Mouse (Mus musculus): ENCODE measurements around the gene Iqcj. TPM values are rescaled to one million over a fixed set of nuclear protein-coding genes. Genes with fewer than 3 reads are reported as not detected.

The Iqcj gene
- polyA plus RNA-seq, 1 experiment from 2014 or later: not detected

DNA sequence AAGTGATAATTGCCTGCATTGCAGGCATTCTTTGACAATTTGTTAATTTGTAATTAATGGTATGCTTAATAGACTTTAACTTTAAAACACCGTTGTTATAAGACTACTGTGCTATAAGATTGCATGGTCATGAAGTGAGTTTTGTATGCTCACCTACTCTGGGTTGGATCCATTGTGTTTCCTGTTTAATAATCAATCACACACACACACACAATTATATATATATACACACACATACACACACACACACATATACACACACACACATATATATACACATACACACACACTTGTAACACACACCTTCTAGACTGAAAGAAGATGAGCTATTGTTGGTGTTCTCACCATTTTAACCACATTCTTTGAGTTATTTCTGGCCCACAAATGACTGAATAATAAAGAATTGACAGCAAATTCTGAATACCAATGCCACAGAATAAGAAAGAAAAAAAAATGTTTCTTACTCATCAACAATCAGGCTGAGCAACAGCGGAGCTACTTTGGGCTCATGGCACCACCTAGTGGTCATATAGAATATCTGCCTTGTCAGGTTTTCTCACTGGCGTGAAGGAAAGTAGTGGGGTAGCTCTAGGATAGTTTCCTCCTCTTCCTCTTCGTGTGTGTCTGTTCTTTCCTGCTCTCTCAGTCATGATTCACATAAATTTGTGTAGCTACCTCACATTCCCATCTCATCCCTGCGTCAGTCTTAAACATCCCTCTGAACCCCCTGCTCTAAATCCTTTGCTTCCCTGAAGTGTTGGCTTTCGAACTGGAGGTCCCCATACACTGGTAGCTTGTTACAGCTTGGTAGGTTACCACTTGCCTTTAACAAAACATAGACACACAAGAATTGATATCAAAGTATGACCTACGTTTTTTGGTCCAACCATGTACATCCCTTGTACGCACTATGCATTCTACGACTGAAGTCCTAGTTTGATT, 153.7 kb downstream of the Iqcj start:
- no peak overlapping the region for H3K9ac ChIP-seq (ENCODE audit: low read depth, low read length)
- WGBS (ENCODE audit: insufficient replicate concordance): 47% methylated on average over 9 of the region's 9 CpGs

DNA sequence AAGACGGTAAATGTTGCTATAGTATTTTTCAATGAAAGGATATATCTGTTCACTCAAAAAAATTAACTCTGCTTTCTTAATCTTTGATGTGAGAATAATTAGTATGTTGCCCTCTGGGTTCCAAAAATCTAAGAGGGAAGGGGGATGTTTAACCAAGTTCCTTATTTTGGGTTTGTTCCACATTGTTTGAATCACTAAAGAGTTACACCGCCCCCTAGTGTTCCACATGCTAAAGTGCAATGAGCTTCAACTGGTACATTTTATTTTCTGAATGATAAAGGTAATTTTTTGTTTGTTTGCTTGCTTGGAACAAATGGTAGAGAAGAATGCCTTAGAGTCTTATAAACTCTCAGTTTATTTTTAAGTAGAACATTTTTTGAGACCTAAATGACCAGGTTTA, 161.5 kb downstream of the Iqcj start:
- 48% methylated on average over 2 of the region's 2 CpGs for WGBS (ENCODE audit: insufficient replicate concordance)
- Histone ChIP-seq H3K4me1 (ENCODE audit: control insufficient read depth, insufficient read depth, low read length) (no peaks in the 10 kb centered on the region), H3K4me3 (ENCODE audit: low read depth, low read length) (no peak overlapping the region), H3K4me2 (no peak overlapping the region), H3K9ac (ENCODE audit: low read depth, low read length) (no peak overlapping the region), H3K36me3 (ENCODE audit: control insufficient read depth, insufficient read depth, low read length) (no peaks in the 10 kb centered on the region), H3K9me3 (replicated peaks; ENCODE audit: control insufficient read depth, low read length) (no peaks in the 10 kb centered on the region), H3K27ac (ENCODE audit: low read depth, low read length) (no peak overlapping the region), H3K27me3 (ENCODE audit: control insufficient read depth, insufficient read depth, low read length) (no peaks in the 10 kb centered on the region)
- ATAC-seq (replicated peaks; ENCODE audit: insufficient number of reproducible peaks, low FRiP score, low TSS enrichment): no peak

More for the DNA sequence above, 153.7 kb downstream of the Iqcj start:
- Histone ChIP-seq H3K4me3 (ENCODE audit: low read depth, low read length) (no peak overlapping the region), H3K27me3 (ENCODE audit: control insufficient read depth, insufficient read depth, low read length) (0 out of 2 replicates have a peak, but pooled peaks cover 2% of the 10 kb centered on the region), H3K36me3 (ENCODE audit: control insufficient read depth, insufficient read depth, low read length) (no peaks in the 10 kb centered on the region), H3K27ac (ENCODE audit: low read depth, low read length) (no peak overlapping the region), H3K4me2 (no peak overlapping the region), H3K9me3 (replicated peaks; ENCODE audit: control insufficient read depth, low read length) (no peaks in the 10 kb centered on the region), H3K4me1 (ENCODE audit: control insufficient read depth, insufficient read depth, low read length) (no peaks in the 10 kb centered on the region)
- ATAC-seq (replicated peaks; ENCODE audit: insufficient number of reproducible peaks, low FRiP score, low TSS enrichment): no peak

- Histone ChIP-seq H3K27ac (ENCODE audit: low read depth, low read length) (no peak overlapping the region), H3K4me1 (ENCODE audit: control insufficient read depth, insufficient read depth, low read length) (no peaks in the 10 kb centered on the region), H3K4me2 (peak overlapping the region; percentile 47), H3K27me3 (ENCODE audit: control insufficient read depth, insufficient read depth, low read length) (no peaks in the 10 kb centered on the region), H3K36me3 (ENCODE audit: control insufficient read depth, insufficient read depth, low read length) (no peaks in the 10 kb centered on the region), H3K9ac (ENCODE audit: low read depth, low read length) (no peak overlapping the region), H3K4me3 (ENCODE audit: low read depth, low read length) (peak overlapping the region; percentile 11), H3K9me3 (replicated peaks; ENCODE audit: control insufficient read depth, low read length) (no peaks in the 10 kb centered on the region)
- WGBS (ENCODE audit: insufficient replicate concordance): 28% methylated on average over 13 of the region's 13 CpGs
- ATAC-seq (replicated peaks; ENCODE audit: insufficient number of reproducible peaks, low FRiP score, low TSS enrichment): no peak
Observed at GRCm38 (mm10) chr3:68055071-68055470, 163.1 kb downstream of the Iqcj start.

DNA sequence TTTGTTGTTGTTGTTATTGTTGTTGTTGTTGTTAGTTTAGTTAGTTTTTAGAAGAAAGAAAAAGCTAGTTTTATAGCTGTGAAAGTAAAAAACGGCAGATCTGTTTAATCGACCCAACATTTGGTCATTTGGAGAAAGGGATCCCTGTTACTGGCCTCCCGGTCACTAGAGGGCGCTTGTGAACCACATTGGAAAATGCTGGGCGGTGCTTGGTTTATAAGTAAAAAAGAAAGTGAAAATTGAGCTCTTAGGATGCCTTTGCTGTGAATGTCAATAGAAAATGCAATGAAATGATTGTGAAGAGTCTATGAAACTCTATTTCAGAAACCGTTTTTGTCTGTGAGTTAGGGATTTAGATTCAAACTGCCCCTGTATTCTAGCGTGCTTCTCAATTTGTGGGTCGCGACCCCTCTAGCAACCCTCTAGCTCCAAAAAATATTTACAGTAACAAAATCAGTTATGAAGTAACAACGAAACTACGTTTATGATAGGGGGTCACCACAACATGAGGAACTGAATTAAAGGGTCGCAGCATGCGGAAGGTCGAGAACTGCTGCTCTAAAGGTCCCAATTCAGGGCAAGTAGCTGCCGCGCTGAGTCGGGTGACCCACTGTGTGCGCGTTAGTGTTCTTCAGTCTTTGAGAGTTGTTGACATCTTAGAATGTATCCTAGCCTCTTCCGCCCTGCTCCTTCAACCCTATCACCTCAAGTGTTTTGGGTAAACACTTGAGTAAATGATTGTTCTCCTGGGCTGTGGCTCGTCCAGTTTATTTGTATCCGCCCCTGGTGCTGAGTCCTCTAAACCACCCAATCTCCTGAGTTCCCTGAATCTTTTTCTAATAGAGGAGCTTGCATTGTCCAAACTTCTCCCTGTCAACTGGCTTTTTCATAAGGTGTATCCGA, 164.6 kb downstream of the Iqcj start:
- Histone ChIP-seq H3K36me3 (ENCODE audit: control insufficient read depth, insufficient read depth, low read length) (no peaks in the 10 kb centered on the region), H3K27me3 (ENCODE audit: control insufficient read depth, insufficient read depth, low read length) (no peaks in the 10 kb centered on the region), H3K9ac (ENCODE audit: low read depth, low read length) (0 out of 2 replicates have a peak overlapping the region, but pooled peaks have one; percentile 29), H3K27ac (ENCODE audit: low read depth, low read length) (no peak overlapping the region), H3K4me1 (ENCODE audit: control insufficient read depth, insufficient read depth, low read length) (no peaks in the 10 kb centered on the region), H3K9me3 (replicated peaks; ENCODE audit: control insufficient read depth, low read length) (no peaks in the 10 kb centered on the region), H3K4me3 (ENCODE audit: low read depth, low read length) (peak overlapping the region; percentile 12), H3K4me2 (peak overlapping the region; percentile 40)
- WGBS (ENCODE audit: insufficient replicate concordance): 48% methylated on average over 23 of the region's 23 CpGs
- no peak for ATAC-seq (replicated peaks; ENCODE audit: insufficient number of reproducible peaks, low FRiP score, low TSS enrichment)

DNA sequence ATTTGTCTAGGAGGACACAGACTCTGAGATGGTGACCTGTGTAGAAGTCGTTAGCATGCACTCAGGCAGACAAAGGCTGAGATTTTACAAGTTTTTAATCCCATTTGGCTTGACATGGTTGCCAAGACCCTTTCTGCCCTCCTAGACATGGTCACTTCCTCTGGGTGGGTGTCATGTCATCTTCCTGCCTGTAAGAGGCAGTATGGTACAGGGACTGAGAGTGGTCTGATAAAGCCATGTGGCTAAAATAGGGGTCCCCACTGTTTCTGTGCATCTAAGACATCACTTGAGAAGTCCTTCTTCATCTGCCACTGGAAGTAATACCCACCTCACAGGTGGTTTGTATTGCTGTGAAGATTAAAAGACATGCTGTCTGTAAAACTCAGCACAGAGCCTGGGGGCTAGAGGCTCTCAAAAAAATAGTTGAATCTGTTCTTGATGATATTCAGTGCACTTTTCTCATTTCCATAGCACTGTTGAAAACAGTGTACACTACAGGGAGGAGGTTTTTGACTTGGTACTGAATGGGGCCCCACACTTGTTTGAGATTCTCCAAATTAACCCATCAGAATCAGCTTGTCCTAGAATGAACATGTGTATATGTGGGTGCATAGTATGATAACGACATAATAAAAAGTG, 167.3 kb downstream of the Iqcj start:
- no peaks in the 10 kb centered on the region for H3K9me3 ChIP-seq (replicated peaks; ENCODE audit: control insufficient read depth, low read length)
- H3K9ac ChIP-seq (ENCODE audit: low read depth, low read length): no peak overlapping the region
- no peaks in the 10 kb centered on the region for H3K36me3 ChIP-seq (ENCODE audit: control insufficient read depth, insufficient read depth, low read length)
- H3K4me1 ChIP-seq (ENCODE audit: control insufficient read depth, insufficient read depth, low read length): no peaks in the 10 kb centered on the region
- no peak overlapping the region for H3K4me3 ChIP-seq (ENCODE audit: low read depth, low read length)
- no peaks in the 10 kb centered on the region for H3K27me3 ChIP-seq (ENCODE audit: control insufficient read depth, insufficient read depth, low read length)
- H3K4me2 ChIP-seq: no peak overlapping the region
- no peak overlapping the region for H3K27ac ChIP-seq (ENCODE audit: low read depth, low read length)
- 47% methylated on average over 2 of the region's 2 CpGs for WGBS (ENCODE audit: insufficient replicate concordance)
- no peak for ATAC-seq (replicated peaks; ENCODE audit: insufficient number of reproducible peaks, low FRiP score, low TSS enrichment)

DNA sequence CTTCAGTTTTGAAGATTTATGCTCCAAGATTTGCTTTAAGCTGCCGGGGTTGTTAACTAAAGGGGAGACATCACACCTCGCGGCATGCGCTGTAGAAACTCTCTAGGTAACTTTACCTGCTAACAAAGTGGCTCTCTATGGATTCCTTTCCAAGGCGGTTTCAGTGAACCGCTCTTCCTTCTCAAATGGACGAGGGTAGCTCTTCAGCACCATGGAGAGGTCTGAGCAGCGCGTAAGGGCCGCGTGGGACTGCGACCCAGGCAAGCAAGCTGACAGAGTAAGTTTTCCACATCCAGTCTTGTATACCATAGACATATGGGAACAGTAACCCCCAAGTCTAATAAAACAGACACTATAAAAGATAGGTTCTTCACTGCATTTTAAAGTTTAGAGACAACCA, 172.7 kb downstream of the Iqcj start, which contains the start of gene Schip1:
TSS of gene Schip1 (plus strand) at position 72 of the 400 bp plus-strand sequence.
- 30% methylated on average over 12 of the region's 12 CpGs for WGBS (ENCODE audit: insufficient replicate concordance)
- H3K4me2 ChIP-seq: no peak within 1 kb of the TSS
- H3K9me3 ChIP-seq (replicated peaks; ENCODE audit: control insufficient read depth, low read length): no peaks in the 10 kb centered on the region
- no peaks in the 10 kb centered on the region for H3K27me3 ChIP-seq (ENCODE audit: control insufficient read depth, insufficient read depth, low read length)
- H3K36me3 ChIP-seq (ENCODE audit: control insufficient read depth, insufficient read depth, low read length): no peaks in the 10 kb centered on the region
- H3K4me1 ChIP-seq (ENCODE audit: control insufficient read depth, insufficient read depth, low read length): no peaks in the 10 kb centered on the region
- H3K27ac ChIP-seq (ENCODE audit: low read depth, low read length): no peak within 1 kb of the TSS
- ATAC-seq (replicated peaks; ENCODE audit: insufficient number of reproducible peaks, low FRiP score, low TSS enrichment): no peak
- no peak within 1 kb of the TSS for H3K4me3 ChIP-seq (ENCODE audit: low read depth, low read length)
- H3K9ac ChIP-seq (ENCODE audit: low read depth, low read length): no peak within 1 kb of the TSS

GRCm38 (mm10) chr3:68071395-68072386, 179.7 kb downstream of the Iqcj start:
- no peak overlapping the region for H3K4me3 ChIP-seq (ENCODE audit: low read depth, low read length)
- no peak overlapping the region for H3K9ac ChIP-seq (ENCODE audit: low read depth, low read length)
- H3K27ac ChIP-seq (ENCODE audit: low read depth, low read length): no peak overlapping the region
- 79% methylated on average over 9 of the region's 9 CpGs for WGBS (ENCODE audit: insufficient replicate concordance)
- no peaks in the 10 kb centered on the region for H3K36me3 ChIP-seq (ENCODE audit: control insufficient read depth, insufficient read depth, low read length)
- H3K4me2 ChIP-seq: no peak overlapping the region
- H3K9me3 ChIP-seq (replicated peaks; ENCODE audit: control insufficient read depth, low read length): no peaks in the 10 kb centered on the region
- no peaks in the 10 kb centered on the region for H3K27me3 ChIP-seq (ENCODE audit: control insufficient read depth, insufficient read depth, low read length)
- no peaks in the 10 kb centered on the region for H3K4me1 ChIP-seq (ENCODE audit: control insufficient read depth, insufficient read depth, low read length)
- no peak for ATAC-seq (replicated peaks; ENCODE audit: insufficient number of reproducible peaks, low FRiP score, low TSS enrichment)

Measured in heart, embryonic 11.5 days (tissue).